Mouse (Mus musculus) myocyte (in vitro differentiated cells): Measurements from ENCODE around the gene Smg9.

Experiments
- CEBPB ChIP-seq: IDR thresholded peaks from 2 replicates; pipeline ENCODE4 v1.6.1; 2011; ENCODE audit warnings: mild to moderate bottlenecking, moderate library complexity; ENCODE audit not compliant: poor library complexity, insufficient read depth, severe bottlenecking
- E2F4 ChIP-seq: IDR thresholded peaks from one replicate; pipeline ENCODE4 v1.6.1; 2011; ENCODE audit warnings: mild to moderate bottlenecking, control low read depth, moderate library complexity; ENCODE audit not compliant: insufficient read depth
- MAX ChIP-seq: IDR thresholded peaks from one replicate; pipeline ENCODE4 v1.6.1; 2011; ENCODE audit warnings: low read depth, mild to moderate bottlenecking, control low read depth
- MYOD1 ChIP-seq, 3 experiments: IDR thresholded peaks; one replicate each; pipeline ENCODE4 v1.6.1; 2011; ENCODE audit warnings: control low read depth in 2 of 3, low read depth in 2 of 3, mild to moderate bottlenecking in 2 of 3, moderate library complexity in 1 of 3; ENCODE audit not compliant: insufficient read length in 2 of 3, control insufficient read depth in 1 of 3
- MYOG ChIP-seq, 3 experiments: IDR thresholded peaks; one replicate each; pipeline ENCODE4 v1.6.1; 2011; ENCODE audit warnings: control low read depth in 2 of 3, low read depth in 2 of 3, mild to moderate bottlenecking in 2 of 3; ENCODE audit not compliant: insufficient read length in 2 of 3, control insufficient read depth in 1 of 3, insufficient read depth in 1 of 3
- POLR2A ChIP-seq: IDR thresholded peaks from one replicate; pipeline ENCODE4 v1.6.1; 2011; ENCODE audit warnings: low read depth, mild to moderate bottlenecking, control low read depth, moderate library complexity; ENCODE audit not compliant: insufficient read length
- SRF ChIP-seq: IDR thresholded peaks from one replicate; pipeline ENCODE4 v1.6.1; 2011; ENCODE audit warnings: low read depth; ENCODE audit not compliant: control insufficient read depth, insufficient read length
- TCF12 ChIP-seq: IDR thresholded peaks from one replicate; pipeline ENCODE4 v1.6.1; 2011; ENCODE audit warnings: mild to moderate bottlenecking, control low read depth; ENCODE audit not compliant: poor library complexity, insufficient read depth, severe bottlenecking
- USF1 ChIP-seq: IDR thresholded peaks from one replicate; pipeline ENCODE4 v1.6.1; 2011; ENCODE audit warnings: low read depth, mild to moderate bottlenecking, control low read depth, moderate library complexity

DNA sequence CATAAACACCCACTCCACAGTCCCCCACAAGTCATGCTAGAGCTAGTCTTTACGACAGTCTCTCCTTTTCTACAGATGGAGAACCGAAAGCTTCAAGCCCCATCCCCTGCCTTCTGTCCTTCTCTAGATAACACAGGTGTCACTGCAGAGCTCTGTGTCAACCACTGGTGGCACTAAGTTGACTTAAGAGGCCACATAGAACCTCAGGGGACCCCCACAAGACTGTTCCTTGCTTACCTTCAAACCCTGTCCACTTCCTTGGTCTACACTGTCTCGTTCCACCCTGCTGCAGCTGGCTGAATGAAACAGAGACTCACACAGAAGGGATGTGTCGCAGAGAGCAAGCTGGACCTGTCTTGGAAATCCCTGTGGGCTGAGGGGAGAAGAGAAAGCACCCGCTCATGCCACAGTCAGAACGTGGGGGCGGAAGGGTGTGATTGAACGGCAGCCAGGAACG, 52.5 kb downstream of the Smg9 start, which contains the start of gene Irgc1:
- TF ChIP-seq MAX (no peak), POLR2A (no peak), TCF12 (no peak), CEBPB (no peak), MYOD1 (IDR thresholded peaks at IDR 0.05; ENCODE audit: control insufficient read depth in 1 of 3, insufficient read length in 2 of 3, low read depth in 2 of 3) (no peak), MYOG (IDR thresholded peaks at IDR 0.05; ENCODE audit: control insufficient read depth in 1 of 3, insufficient read depth in 1 of 3, insufficient read length in 2 of 3, low read depth in 2 of 3) (no peak), USF1 (no peak), SRF (no peak), E2F4 (no peak)
